Mouse (Mus musculus): ENCODE data around the gene Lama5. TPM values are rescaled to one million over a fixed set of nuclear protein-coding genes. Genes with fewer than 3 reads are reported as not detected.

Lama5 gene
- polyA plus RNA-seq (2014; fragmentation: Illumina TruSeq; extraction: RNeasy Lipid Tissue Mini Kit (QIAGEN cat#74804); ENCODE audit: low read depth, low replicate concordance): 105 TPM

DNA sequence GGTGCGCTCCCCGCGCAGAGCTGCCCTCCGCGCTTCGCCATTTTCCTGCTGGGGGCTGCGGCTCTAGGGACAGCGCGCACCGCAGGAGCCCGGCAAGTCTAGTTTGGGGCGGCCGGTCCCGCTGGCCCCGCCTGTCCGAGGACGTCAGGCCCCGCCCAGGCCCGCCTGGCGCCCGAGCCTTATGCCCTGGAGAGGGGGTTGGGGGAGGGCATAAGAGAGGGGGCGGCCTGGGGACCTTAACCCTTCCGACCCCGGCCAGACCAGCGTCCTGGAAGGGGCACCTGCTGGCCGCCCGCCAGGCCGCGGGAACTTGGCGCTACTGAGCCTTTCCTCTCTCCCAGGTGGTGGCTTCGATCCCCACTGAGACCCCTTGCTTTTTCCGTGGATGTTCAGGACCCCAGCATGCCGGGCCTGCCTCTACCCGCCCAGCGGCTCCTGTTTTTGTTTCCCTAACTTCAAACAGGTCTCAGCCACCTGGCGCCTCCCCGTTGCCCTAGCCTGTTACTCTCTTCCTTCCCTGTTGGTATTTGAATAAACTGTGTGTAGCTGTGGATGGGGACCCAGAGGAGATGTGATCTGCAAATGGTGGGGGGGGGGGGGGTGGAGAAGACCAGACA is at the start of gene Lama5:
Lama5 (minus strand) TSS at position 98 of the 617 bp plus-strand sequence.

DNA sequence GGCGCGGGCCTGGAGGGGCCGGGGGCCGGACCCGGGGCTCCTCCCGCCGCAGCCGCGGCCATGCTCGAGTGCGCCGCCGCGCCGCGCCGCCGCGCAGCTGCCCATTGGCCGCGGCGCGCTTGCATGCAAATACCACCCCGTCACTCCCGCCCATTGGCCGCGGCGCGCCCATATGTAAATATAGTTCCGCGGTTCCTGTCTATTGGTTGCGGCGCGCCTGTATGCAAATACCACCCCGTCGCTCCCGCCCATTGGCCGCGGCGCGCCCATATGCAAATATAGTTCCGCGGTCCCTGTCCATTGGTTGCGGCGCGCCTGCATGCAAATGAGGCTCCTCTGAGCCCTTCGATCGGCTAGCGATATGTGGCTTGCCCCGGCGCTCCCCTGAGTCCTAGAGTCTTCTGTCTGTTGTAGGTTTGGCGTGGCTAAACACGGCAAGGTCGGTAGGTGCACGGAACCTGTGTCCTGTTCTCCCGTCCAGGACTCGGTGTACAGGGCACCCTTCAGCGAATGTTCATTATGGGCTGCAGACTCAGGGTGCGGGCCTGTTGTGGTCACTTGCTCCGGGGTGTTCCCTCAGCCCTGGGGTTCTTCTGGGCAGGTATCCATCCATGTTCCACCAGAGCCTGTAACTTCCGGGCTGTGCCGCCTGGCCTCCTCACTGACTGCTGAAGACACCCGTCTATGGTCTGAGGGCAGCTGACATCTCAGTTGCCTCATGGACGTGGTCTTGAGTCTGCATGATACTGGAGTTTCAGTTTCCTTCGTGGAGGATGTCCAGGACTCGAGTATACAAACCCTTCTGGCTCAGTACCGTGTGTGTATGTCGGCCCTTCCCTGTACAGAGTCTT is 48.0 kb upstream of the Lama5 start, which contains the start of gene Cables2:
Cables2 (minus strand) TSS at position 103 of the 851 bp plus-strand sequence.

DNA sequence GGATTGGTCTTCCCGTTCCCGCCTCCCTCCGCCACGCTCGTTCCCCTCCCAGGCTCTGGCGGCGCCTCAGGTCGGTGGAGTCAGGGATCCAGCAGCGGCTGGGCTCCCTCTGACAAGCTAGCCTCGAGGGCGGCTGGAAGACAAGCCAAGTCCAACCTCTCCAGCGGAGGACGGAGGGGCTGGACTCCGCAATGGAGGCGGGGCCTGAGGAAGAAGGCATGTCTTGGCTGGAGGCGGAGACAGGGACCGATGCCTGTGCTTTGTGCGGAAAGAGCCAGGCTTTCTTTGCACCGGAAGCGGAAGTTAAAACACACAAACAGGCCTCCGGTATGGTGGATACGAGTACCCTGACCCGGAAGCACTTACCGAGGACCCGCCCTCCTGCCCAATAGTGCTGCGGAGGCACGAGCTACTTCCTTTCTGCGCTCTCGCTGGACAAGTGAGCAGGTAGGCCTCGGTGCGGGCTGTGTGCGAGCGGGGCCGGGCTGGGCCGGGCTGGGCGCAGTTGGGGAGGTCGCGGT is 31.4 kb upstream of the Lama5 start, which contains the start of gene Rps21:
Rps21 (plus strand) TSS at position 377 of the 521 bp plus-strand sequence.

DNA sequence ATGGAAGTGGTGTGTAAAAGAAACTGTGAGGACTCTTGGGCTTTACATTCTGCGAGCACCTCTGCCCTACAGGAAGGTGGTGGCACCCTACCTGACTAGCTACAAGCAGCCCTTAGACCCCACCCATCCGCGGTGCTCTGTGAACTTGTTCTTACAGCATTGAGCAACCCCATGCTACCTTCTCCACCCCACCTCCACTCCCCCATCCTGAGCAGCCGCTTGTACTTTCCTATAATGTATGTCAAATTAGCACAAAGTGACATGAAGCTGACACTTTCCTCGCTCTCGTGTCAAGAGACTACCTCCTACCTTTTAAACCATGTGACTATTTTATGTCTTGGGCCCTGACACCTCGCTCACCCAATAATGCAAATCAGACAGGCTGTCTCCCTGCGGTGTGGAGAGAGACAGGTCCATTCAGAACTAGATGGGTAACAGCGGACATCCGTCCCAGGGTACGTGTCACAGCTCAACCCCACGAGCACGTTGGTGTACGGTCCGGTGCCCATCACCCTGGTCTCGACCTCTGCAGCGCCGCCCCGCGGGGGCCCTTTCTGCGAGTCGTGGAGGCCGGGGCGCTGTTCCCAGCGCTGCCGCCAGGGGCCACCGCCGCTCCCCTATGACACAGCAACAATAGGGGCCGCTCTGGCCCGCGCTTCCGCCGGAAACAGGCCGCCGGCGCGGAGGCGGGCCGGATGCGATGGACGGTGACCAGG is 54.7 kb downstream of the Lama5 start, which contains the start of gene Adrm1:
Adrm1 (plus strand) TSS at position 680 of the 716 bp plus-strand sequence.

Other genes starting within 250 kb of the Lama5 start
- 14.7 TPM for gene Taf4, start 249.2 kb downstream of the Lama5 start, polyA plus RNA-seq (2014; fragmentation: Illumina TruSeq; extraction: RNeasy Lipid Tissue Mini Kit (QIAGEN cat#74804); ENCODE audit: low read depth, low replicate concordance)
- 53.8 TPM for gene Lsm14b, start 200.9 kb downstream of the Lama5 start, polyA plus RNA-seq (2014; fragmentation: Illumina TruSeq; extraction: RNeasy Lipid Tissue Mini Kit (QIAGEN cat#74804); ENCODE audit: low read depth, low replicate concordance)
- 210 TPM for gene Psma7, start 183.4 kb downstream of the Lama5 start, polyA plus RNA-seq (2014; fragmentation: Illumina TruSeq; extraction: RNeasy Lipid Tissue Mini Kit (QIAGEN cat#74804); ENCODE audit: low read depth, low replicate concordance)
- 3.1 TPM for gene Ss18l1, start 183.3 kb downstream of the Lama5 start, polyA plus RNA-seq (2014; fragmentation: Illumina TruSeq; extraction: RNeasy Lipid Tissue Mini Kit (QIAGEN cat#74804); ENCODE audit: low read depth, low replicate concordance)
- 43.1 TPM for gene Mtg2, start 155.3 kb downstream of the Lama5 start, polyA plus RNA-seq (2014; fragmentation: Illumina TruSeq; extraction: RNeasy Lipid Tissue Mini Kit (QIAGEN cat#74804); ENCODE audit: low read depth, low replicate concordance)
- not detected for gene Hrh3, start 121.4 kb downstream of the Lama5 start, polyA plus RNA-seq (2014; fragmentation: Illumina TruSeq; extraction: RNeasy Lipid Tissue Mini Kit (QIAGEN cat#74804); ENCODE audit: low read depth, low replicate concordance)
- gene Osbpl2, start 106.6 kb downstream of the Lama5 start, polyA plus RNA-seq (2014; fragmentation: Illumina TruSeq; extraction: RNeasy Lipid Tissue Mini Kit (QIAGEN cat#74804); ENCODE audit: low read depth, low replicate concordance): 43.3 TPM
- 94.5 TPM for gene Adrm1, start 54.4 kb downstream of the Lama5 start, polyA plus RNA-seq (2014; fragmentation: Illumina TruSeq; extraction: RNeasy Lipid Tissue Mini Kit (QIAGEN cat#74804); ENCODE audit: low read depth, low replicate concordance)
- 633 TPM for gene Rps21, start 31.5 kb upstream of the Lama5 start, polyA plus RNA-seq (2014; fragmentation: Illumina TruSeq; extraction: RNeasy Lipid Tissue Mini Kit (QIAGEN cat#74804); ENCODE audit: low read depth, low replicate concordance)
- gene Cables2, start 47.6 kb upstream of the Lama5 start, polyA plus RNA-seq (2014; fragmentation: Illumina TruSeq; extraction: RNeasy Lipid Tissue Mini Kit (QIAGEN cat#74804); ENCODE audit: low read depth, low replicate concordance): 15.7 TPM
- gene Rbbp8nl, start 64.0 kb upstream of the Lama5 start, polyA plus RNA-seq (2014; fragmentation: Illumina TruSeq; extraction: RNeasy Lipid Tissue Mini Kit (QIAGEN cat#74804); ENCODE audit: low read depth, low replicate concordance): not detected
- 0.79 TPM for gene Gata5, start 108.8 kb upstream of the Lama5 start, polyA plus RNA-seq (2014; fragmentation: Illumina TruSeq; extraction: RNeasy Lipid Tissue Mini Kit (QIAGEN cat#74804); ENCODE audit: low read depth, low replicate concordance)
- not detected for gene Slco4a1, start 230.4 kb upstream of the Lama5 start, polyA plus RNA-seq (2014; fragmentation: Illumina TruSeq; extraction: RNeasy Lipid Tissue Mini Kit (QIAGEN cat#74804); ENCODE audit: low read depth, low replicate concordance)

All from heart, adult 10 weeks (tissue).